Mouse (Mus musculus) brain, embryonic 14.5 days (tissue): ENCODE measurements around the gene Stfa3. TPM values are rescaled to one million over a fixed set of nuclear protein-coding genes. Genes with fewer than 3 reads are reported as not detected.
A peak's percentile ranks its signal among the peaks of the same experiment; 100 is the strongest.
"Not testable (repeated sequence)": the region's sequence is repeated elsewhere in the genome, so short reads cannot be mapped to it uniquely, and the experiment has no call there.

ENCODE experiments used
- DNase-seq: peaks from one replicate; pipeline ENCODE4 v3.0.0-alpha.2; 2011; ENCODE audit warnings: low read depth
- CTCF ChIP-seq: fragments of 200-500 bp; IDR thresholded peaks from 2 replicates; pipeline ENCODE4 v1.5.1; 2012; ENCODE audit warnings: inconsistent platforms, mild to moderate bottlenecking, moderate library complexity, borderline replicate concordance; ENCODE audit not compliant: insufficient read depth, insufficient read length; ENCODE audit errors: extremely low read depth
- POLR2A ChIP-seq: fragments of 200-500 bp; IDR thresholded peaks from 2 replicates; pipeline ENCODE4 v1.6.1; 2012; ENCODE audit warnings: mild to moderate bottlenecking, inconsistent platforms, borderline replicate concordance; ENCODE audit not compliant: poor library complexity, insufficient read depth, insufficient read length, severe bottlenecking; ENCODE audit errors: extremely low read depth
- polyA plus RNA-seq: library from polyadenylated mRNA; depleted of rRNA; stranded (reverse); fragments of >200 nt; gene quantifications from 2 replicates; pipeline ENCODE4 v1.2.3, GENCODE M21; 2012; rRNA removed

Gene Stfa3
- polyA plus RNA-seq, 1 experiment = 1.8 TPM

- no peak for DNase-seq
- TF ChIP-seq POLR2A (no peak), CTCF (no peak)
These were observed 8.9 kb upstream of the Stfa3 start for GRCm38 (mm10) chr16:36464076-36464475.

GRCm38 (mm10) chr16:36460426-36460825 lies 5.2 kb upstream of the Stfa3 start:
- TF ChIP-seq POLR2A (no peak), CTCF (no peak)
- DNase-seq = peak; percentile 53

- not testable (repeated sequence) for DNase-seq
These were observed 34.2 kb downstream of the Stfa3 start for GRCm38 (mm10) chr16:36420979-36421378.

- no peak for TF ChIP-seq POLR2A
- no peak for TF ChIP-seq CTCF
- DNase-seq = no peak
These were observed 46.8 kb downstream of the Stfa3 start, which contains the start of gene Stfa2 for GRCm38 (mm10) chr16:36408357-36408756. Stfa2 (minus strand) TSS chr16:36408457.

Other genes with a start within 250 kb of the Stfa3 start
- not detected in 2 replicates for gene Gm5416, start 245.0 kb downstream of the Stfa3 start, polyA plus RNA-seq
- not detected in 2 replicates for gene 2010005H15Rik, start 233.9 kb downstream of the Stfa3 start, polyA plus RNA-seq
- gene Stfa1, start 178.4 kb downstream of the Stfa3 start, polyA plus RNA-seq = 0.79 and 1.7 TPM in 2 replicates
- gene BC117090, start 121.1 kb downstream of the Stfa3 start, polyA plus RNA-seq = not detected in 2 replicates
- 0.94 and 1.6 TPM in 2 replicates for gene BC100530, start 87.6 kb downstream of the Stfa3 start, polyA plus RNA-seq
- gene Stfa2, start 46.9 kb downstream of the Stfa3 start, polyA plus RNA-seq = 0.33 TPM in 1 of 2 replicates, not detected in the other
- 0.04 TPM in 1 of 2 replicates, not detected in the other for gene Casr, start 106.7 kb upstream of the Stfa3 start, polyA plus RNA-seq
- 0.83 and 1.1 TPM in 2 replicates for gene Cd86, start 210.7 kb upstream of the Stfa3 start, polyA plus RNA-seq
- gene Ildr1, start 238.6 kb upstream of the Stfa3 start, polyA plus RNA-seq = 0.05 and 0.14 TPM in 2 replicates